In genomic region chr9:37545847-37546452, GRCm38 (mm10) we compare ENCODE assay signal across 12 mouse cellular contexts. TPM values are rescaled to one million over a fixed set of nuclear protein-coding genes. Genes with fewer than 3 reads are reported as not detected.
DNase-seq lines count a peak whose midpoint lies in the region; ATAC-seq and TF ChIP-seq lines count a peak whose summit lies in the region.
"Had no signal": no experiment of that assay in that cellular context is flagged by ENCODE, and none has a peak within 500 bp of the region (broad histone marks: within the 10 kb centered on the region; RNA-seq: fewer than 3 reads in every experiment).

No protein-coding gene starts in this region.

- H3K4me2 ChIP-seq in forebrain, embryonic 13.5 days = peak overlapping the region; percentile 8; the same call in 1 of the 2 replicates
- no peak overlapping the region for H3K4me2 ChIP-seq in forebrain, postnatal 0 days (ENCODE audit: low read depth)
- peak overlapping the region; percentile 76 for H3K4me2 ChIP-seq in heart, embryonic 12.5 days
- peak overlapping the region; percentile 57 for H3K4me2 ChIP-seq in midbrain, embryonic 13.5 days (replicated peaks)

- WGBS in forebrain, embryonic 13.5 days = 15% methylated on average over 27 of the region's 27 CpGs
- WGBS in forebrain, postnatal 0 days = 28% methylated on average over 27 of the region's 27 CpGs
- WGBS in heart, embryonic 12.5 days = 17% methylated on average over 27 of the region's 27 CpGs
- WGBS in midbrain, embryonic 13.5 days = 7% methylated on average over 27 of the region's 27 CpGs

- peaks cover 52% of the 10 kb centered on the region for H3K27me3 ChIP-seq in forebrain, embryonic 13.5 days
- H3K27me3 ChIP-seq in forebrain, postnatal 0 days (ENCODE audit: insufficient read depth, low read length) = peaks cover 14% of the 10 kb centered on the region; the same call in 1 of the 2 replicates
- H3K27me3 ChIP-seq in megakaryocyte, embryonic 14.5 days (replicated peaks) = no peaks in the 10 kb centered on the region
- peaks cover 42% of the 10 kb centered on the region for H3K27me3 ChIP-seq in heart, embryonic 12.5 days (replicated peaks)
- peaks cover 91% of the 10 kb centered on the region for H3K27me3 ChIP-seq in midbrain, embryonic 13.5 days

- no peaks in the 10 kb centered on the region for H3K9me3 ChIP-seq in forebrain, embryonic 13.5 days (replicated peaks)
- H3K9me3 ChIP-seq in forebrain, postnatal 0 days (ENCODE audit: low read length) = no peaks in the 10 kb centered on the region
- no peaks in the 10 kb centered on the region for H3K9me3 ChIP-seq in megakaryocyte, embryonic 14.5 days
- H3K9me3 ChIP-seq in heart, embryonic 12.5 days (replicated peaks) = no peaks in the 10 kb centered on the region
- H3K9me3 ChIP-seq in midbrain, embryonic 13.5 days = no peaks in the 10 kb centered on the region

- H3K4me1 ChIP-seq in forebrain, embryonic 13.5 days = peaks cover 14% of the 10 kb centered on the region
- no peaks in the 10 kb centered on the region for H3K4me1 ChIP-seq in forebrain, postnatal 0 days (ENCODE audit: insufficient read depth)
- H3K4me1 ChIP-seq in megakaryocyte, embryonic 14.5 days = peaks cover 94% of the 10 kb centered on the region
- peaks cover 18% of the 10 kb centered on the region for H3K4me1 ChIP-seq in heart, embryonic 12.5 days (replicated peaks)
- H3K4me1 ChIP-seq in midbrain, embryonic 13.5 days (replicated peaks) = peaks cover 21% of the 10 kb centered on the region

- H3K36me3 ChIP-seq in forebrain, embryonic 13.5 days (ENCODE audit: poor library complexity, severe bottlenecking) = no peaks in the 10 kb centered on the region
- H3K36me3 ChIP-seq in forebrain, postnatal 0 days (ENCODE audit: insufficient read depth) = no peaks in the 10 kb centered on the region
- H3K36me3 ChIP-seq in megakaryocyte, embryonic 14.5 days (replicated peaks; ENCODE audit: low read length) = peaks cover 97% of the 10 kb centered on the region
- no peaks in the 10 kb centered on the region for H3K36me3 ChIP-seq in heart, embryonic 12.5 days
- H3K36me3 ChIP-seq in midbrain, embryonic 13.5 days = no peaks in the 10 kb centered on the region

- no peak overlapping the region for H3K9ac ChIP-seq in forebrain, embryonic 13.5 days
- no peak overlapping the region for H3K9ac ChIP-seq in forebrain, postnatal 0 days
- H3K9ac ChIP-seq in heart, embryonic 12.5 days = peak overlapping the region; percentile 21; the same call in 1 of the 2 replicates
- 0 out of 2 replicates have a peak overlapping the region, but pooled peaks have one; percentile 32 for H3K9ac ChIP-seq in midbrain, embryonic 13.5 days (replicated peaks)

- ATAC-seq in forebrain, embryonic 13.5 days = no peak
- no peak for ATAC-seq in forebrain, postnatal 0 days
- no peak for ATAC-seq in megakaryocyte, adult 5-6 weeks (ENCODE audit: poor library complexity, severe bottlenecking)
- 0 out of 2 replicates have a peak, but pooled peaks have one; percentile 5 for ATAC-seq in heart, embryonic 12.5 days (ENCODE audit: insufficient number of reproducible peaks, low FRiP score)
- ATAC-seq in midbrain, embryonic 13.5 days = peak; percentile 13; the same call in 1 of the 2 replicates
- no peak for ATAC-seq in erythroblast, adult 5-6 weeks (replicated peaks; ENCODE audit: low FRiP score, poor library complexity, severe bottlenecking)

- no peak for DNase-seq in forebrain, postnatal 0 days
- no peak for DNase-seq in layer of hippocampus, adult 9-10 months (ENCODE audit: low spot score)
- DNase-seq: embryo, embryonic 11 days; gastrocnemius, postnatal 14 days; kidney, adult 9 months; lung, postnatal 4 days had no signal

- TF ChIP-seq CTCF in forebrain, postnatal 0 days (IDR thresholded peaks at IDR 0.05; ENCODE audit: low read depth) = no peak

- no peak overlapping the region for H3K27ac ChIP-seq in forebrain, embryonic 13.5 days
- no peak overlapping the region for H3K27ac ChIP-seq in forebrain, postnatal 0 days (ENCODE audit: low read depth, low read length)
- no peak overlapping the region for H3K27ac ChIP-seq in heart, embryonic 12.5 days (ENCODE audit: poor library complexity, severe bottlenecking)
- no peak overlapping the region for H3K27ac ChIP-seq in midbrain, embryonic 13.5 days

- no peak overlapping the region for H3K4me3 ChIP-seq in forebrain, embryonic 13.5 days
- H3K4me3 ChIP-seq in forebrain, postnatal 0 days (ENCODE audit: low read depth, low read length) = no peak overlapping the region
- peak overlapping the region; percentile 65 for H3K4me3 ChIP-seq in megakaryocyte, embryonic 14.5 days (replicated peaks)
- peak overlapping the region; percentile 19; the same call in 1 of the 2 replicates for H3K4me3 ChIP-seq in heart, embryonic 12.5 days
- peak overlapping the region; percentile 17; the same call in 1 of the 2 replicates for H3K4me3 ChIP-seq in midbrain, embryonic 13.5 days (replicated peaks)

RNA-seq across cellular contexts. Expression of gene Nrgn, which starts 6.8 kb away (rescaled TPM):
- polyA plus RNA-seq in forebrain, embryonic 13.5 days (2015; fragmentation: Nextera tagmentation; extraction: Ambion mirVana) = 2.0 and 4.5 TPM in 2 replicates
- total RNA-seq in forebrain, postnatal 0 days (2014; rRNA removed) = 76.2 and 112 TPM in 2 replicates
- 152 and 176 TPM in 2 replicates for polyA plus RNA-seq in forebrain, postnatal 0 days (2015; fragmentation: Nextera tagmentation; extraction: Ambion mirVana)
- polyA plus RNA-seq in megakaryocyte, embryonic 14.5 days (2012; ENCODE audit: insufficient read depth, low replicate concordance) = 5,423 and 8,339 TPM in 2 replicates
- 0.25 and 1.4 TPM in 2 replicates for total RNA-seq in megakaryocyte, adult 5-6 weeks (2015)
- total RNA-seq in megakaryocyte, adult 5-6 weeks (2017) = not detected in 2 replicates
- polyA plus RNA-seq in heart, embryonic 12.5 days (2016; fragmentation: Nextera tagmentation; extraction: Ambion mirVana) = 7.4 and 11.3 TPM in 2 replicates
- 3.4 and 3.7 TPM in 2 replicates for polyA plus RNA-seq in midbrain, embryonic 13.5 days (2015; fragmentation: Nextera tagmentation; extraction: Ambion mirVana)
- total RNA-seq in erythroblast, adult 5-6 weeks (2015; ENCODE audit: low replicate concordance) = 1.7 TPM in 1 of 2 replicates, not detected in the other
- 2.9 TPM in 1 of 2 replicates, not detected in the other for total RNA-seq in erythroblast, adult 5-6 weeks (2017; ENCODE audit: low replicate concordance)

RNA-seq across cellular contexts. Expression of gene Vsig2, which starts 6.9 kb away (rescaled TPM):
- 0.26 and 0.42 TPM in 2 replicates for polyA plus RNA-seq in forebrain, embryonic 13.5 days (2015; fragmentation: Nextera tagmentation; extraction: Ambion mirVana)
- 2.4 and 2.5 TPM in 2 replicates for total RNA-seq in forebrain, postnatal 0 days (2014; rRNA removed)
- polyA plus RNA-seq in forebrain, postnatal 0 days (2015; fragmentation: Nextera tagmentation; extraction: Ambion mirVana) = 1.2 and 1.3 TPM in 2 replicates
- polyA plus RNA-seq in megakaryocyte, embryonic 14.5 days (2012; ENCODE audit: insufficient read depth, low replicate concordance) = not detected in 2 replicates
- not detected in 2 replicates for total RNA-seq in megakaryocyte, adult 5-6 weeks (2015)
- total RNA-seq in megakaryocyte, adult 5-6 weeks (2017) = not detected in 2 replicates
- 1.6 and 1.9 TPM in 2 replicates for polyA plus RNA-seq in heart, embryonic 12.5 days (2016; fragmentation: Nextera tagmentation; extraction: Ambion mirVana)
- 0.37 and 0.42 TPM in 2 replicates for polyA plus RNA-seq in midbrain, embryonic 13.5 days (2015; fragmentation: Nextera tagmentation; extraction: Ambion mirVana)
- not detected in 2 replicates for total RNA-seq in erythroblast, adult 5-6 weeks (2015; ENCODE audit: low replicate concordance)
- not detected in 2 replicates for total RNA-seq in erythroblast, adult 5-6 weeks (2017; ENCODE audit: low replicate concordance)

RNA-seq across cellular contexts. Expression of gene Siae, which starts 9.5 kb away (rescaled TPM):
- polyA plus RNA-seq in forebrain, embryonic 13.5 days (2015; fragmentation: Nextera tagmentation; extraction: Ambion mirVana) = 7.0 and 8.3 TPM in 2 replicates
- 9.2 and 13.8 TPM in 2 replicates for total RNA-seq in forebrain, postnatal 0 days (2014; rRNA removed)
- 8.9 and 13.7 TPM in 2 replicates for polyA plus RNA-seq in forebrain, postnatal 0 days (2015; fragmentation: Nextera tagmentation; extraction: Ambion mirVana)
- polyA plus RNA-seq in megakaryocyte, embryonic 14.5 days (2012; ENCODE audit: insufficient read depth, low replicate concordance) = 0.40 TPM in 1 of 2 replicates, not detected in the other
- total RNA-seq in megakaryocyte, adult 5-6 weeks (2015) = 10.2 and 10.9 TPM in 2 replicates
- total RNA-seq in megakaryocyte, adult 5-6 weeks (2017) = 9.1 and 9.8 TPM in 2 replicates
- polyA plus RNA-seq in heart, embryonic 12.5 days (2016; fragmentation: Nextera tagmentation; extraction: Ambion mirVana) = 11.1 and 11.4 TPM in 2 replicates
- 8.1 and 9.2 TPM in 2 replicates for polyA plus RNA-seq in midbrain, embryonic 13.5 days (2015; fragmentation: Nextera tagmentation; extraction: Ambion mirVana)
- 1.7 and 1.9 TPM in 2 replicates for total RNA-seq in erythroblast, adult 5-6 weeks (2015; ENCODE audit: low replicate concordance)
- total RNA-seq in erythroblast, adult 5-6 weeks (2017; ENCODE audit: low replicate concordance) = 1.4 and 2.6 TPM in 2 replicates

RNA-seq across cellular contexts. Expression of gene Esam, which starts 18.1 kb away (rescaled TPM):
- polyA plus RNA-seq in forebrain, embryonic 13.5 days (2015; fragmentation: Nextera tagmentation; extraction: Ambion mirVana) = 29.7 and 31.5 TPM in 2 replicates
- 29.0 and 144 TPM in 2 replicates for total RNA-seq in forebrain, postnatal 0 days (2014; rRNA removed)
- 36.3 and 37.3 TPM in 2 replicates for polyA plus RNA-seq in forebrain, postnatal 0 days (2015; fragmentation: Nextera tagmentation; extraction: Ambion mirVana)
- polyA plus RNA-seq in megakaryocyte, embryonic 14.5 days (2012; ENCODE audit: insufficient read depth, low replicate concordance) = 10.7 and 14.5 TPM in 2 replicates
- total RNA-seq in megakaryocyte, adult 5-6 weeks (2015) = 0.27 and 0.36 TPM in 2 replicates
- total RNA-seq in megakaryocyte, adult 5-6 weeks (2017) = not detected in 2 replicates
- polyA plus RNA-seq in heart, embryonic 12.5 days (2016; fragmentation: Nextera tagmentation; extraction: Ambion mirVana) = 54.6 and 59.8 TPM in 2 replicates
- 33.5 and 34.5 TPM in 2 replicates for polyA plus RNA-seq in midbrain, embryonic 13.5 days (2015; fragmentation: Nextera tagmentation; extraction: Ambion mirVana)
- not detected in 2 replicates for total RNA-seq in erythroblast, adult 5-6 weeks (2015; ENCODE audit: low replicate concordance)
- 0.42 TPM in 1 of 2 replicates, not detected in the other for total RNA-seq in erythroblast, adult 5-6 weeks (2017; ENCODE audit: low replicate concordance)

RNA-seq across cellular contexts. Expression of gene Msantd2, which starts 56.8 kb away (rescaled TPM):
- 32.3 and 38.1 TPM in 2 replicates for polyA plus RNA-seq in forebrain, embryonic 13.5 days (2015; fragmentation: Nextera tagmentation; extraction: Ambion mirVana)
- total RNA-seq in forebrain, postnatal 0 days (2014; rRNA removed) = 43.3 and 122 TPM in 2 replicates
- 15.3 and 19.5 TPM in 2 replicates for polyA plus RNA-seq in forebrain, postnatal 0 days (2015; fragmentation: Nextera tagmentation; extraction: Ambion mirVana)
- polyA plus RNA-seq in megakaryocyte, embryonic 14.5 days (2012; ENCODE audit: insufficient read depth, low replicate concordance) = 1.5 and 3.5 TPM in 2 replicates
- 15.1 and 18.4 TPM in 2 replicates for total RNA-seq in megakaryocyte, adult 5-6 weeks (2015)
- 24.4 and 26.4 TPM in 2 replicates for total RNA-seq in megakaryocyte, adult 5-6 weeks (2017)
- polyA plus RNA-seq in heart, embryonic 12.5 days (2016; fragmentation: Nextera tagmentation; extraction: Ambion mirVana) = 21.7 and 28.2 TPM in 2 replicates
- 36.5 and 39.5 TPM in 2 replicates for polyA plus RNA-seq in midbrain, embryonic 13.5 days (2015; fragmentation: Nextera tagmentation; extraction: Ambion mirVana)
- 2.3 and 2.5 TPM in 2 replicates for total RNA-seq in erythroblast, adult 5-6 weeks (2015; ENCODE audit: low replicate concordance)
- 8.2 and 10.7 TPM in 2 replicates for total RNA-seq in erythroblast, adult 5-6 weeks (2017; ENCODE audit: low replicate concordance)

Comparison
In these comparisons a context has a peak if more than half of its experiments do, and no peak if none do; other contexts are left out.
1. ATAC-seq: peak in heart, embryonic 12.5 days (single experiment) and midbrain, embryonic 13.5 days (single experiment); none in forebrain, embryonic 13.5 days (single experiment), forebrain, postnatal 0 days (single experiment), megakaryocyte, adult 5-6 weeks (single experiment) and erythroblast, adult 5-6 weeks (single experiment).
2. H3K4me3 ChIP-seq: peak in megakaryocyte, embryonic 14.5 days (single experiment), heart, embryonic 12.5 days (single experiment) and midbrain, embryonic 13.5 days (single experiment); none in forebrain, embryonic 13.5 days (single experiment) and forebrain, postnatal 0 days (single experiment).
3. H3K9ac ChIP-seq: peak in heart, embryonic 12.5 days (single experiment) and midbrain, embryonic 13.5 days (single experiment); none in forebrain, embryonic 13.5 days (single experiment) and forebrain, postnatal 0 days (single experiment).
4. RNA of gene Nrgn, which starts 6.8 kb away (polyA plus RNA-seq): 5,423 to 8,339 TPM in megakaryocyte, embryonic 14.5 days; 152 to 176 TPM in forebrain, postnatal 0 days, 7.4 to 11.3 TPM in heart, embryonic 12.5 days, 3.4 to 3.7 TPM in midbrain, embryonic 13.5 days and 2.0 to 4.5 TPM in forebrain, embryonic 13.5 days; every median in the first group is over 10 times any median in the second.